Mouse (Mus musculus): ENCODE results near the gene 4930447C04Rik.
A peak's percentile ranks its signal among the peaks of the same experiment; 100 is the strongest.

Gene 4930447C04Rik

DNA sequence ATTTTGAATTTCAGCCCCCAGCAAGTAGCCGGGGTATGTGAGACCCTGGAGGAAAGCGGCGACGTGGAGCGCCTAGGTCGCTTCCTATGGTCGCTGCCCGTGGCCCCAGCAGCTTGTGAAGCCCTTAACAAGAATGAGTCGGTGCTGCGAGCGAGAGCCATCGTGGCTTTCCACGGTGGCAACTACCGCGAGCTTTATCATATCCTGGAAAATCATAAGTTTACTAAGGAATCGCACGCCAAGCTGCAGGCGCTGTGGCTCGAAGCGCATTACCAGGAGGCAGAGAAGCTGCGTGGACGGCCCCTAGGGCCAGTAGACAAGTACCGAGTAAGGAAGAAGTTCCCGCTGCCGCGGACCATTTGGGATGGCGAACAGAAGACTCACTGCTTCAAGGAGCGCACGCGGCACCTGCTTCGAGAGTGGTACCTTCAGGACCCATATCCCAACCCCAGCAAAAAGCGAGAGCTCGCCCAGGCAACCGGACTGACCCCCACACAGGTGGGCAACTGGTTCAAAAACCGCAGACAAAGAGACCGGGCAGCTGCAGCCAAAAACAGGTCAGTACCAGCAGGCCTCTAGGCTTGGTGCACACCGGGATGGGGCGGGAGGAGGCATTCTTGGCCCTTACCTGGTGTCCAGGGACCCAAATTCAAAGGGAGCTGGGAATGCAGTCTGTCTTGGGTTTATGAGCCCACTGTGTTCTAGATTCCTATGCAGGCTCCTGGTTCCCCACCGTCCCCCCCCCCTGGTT, at the start of gene 4930447C04Rik:
4930447C04Rik (minus strand) TSS at position 704 of the 751 bp plus-strand sequence.
- no peak for DNase-seq (ENCODE audit: low read depth)

DNA sequence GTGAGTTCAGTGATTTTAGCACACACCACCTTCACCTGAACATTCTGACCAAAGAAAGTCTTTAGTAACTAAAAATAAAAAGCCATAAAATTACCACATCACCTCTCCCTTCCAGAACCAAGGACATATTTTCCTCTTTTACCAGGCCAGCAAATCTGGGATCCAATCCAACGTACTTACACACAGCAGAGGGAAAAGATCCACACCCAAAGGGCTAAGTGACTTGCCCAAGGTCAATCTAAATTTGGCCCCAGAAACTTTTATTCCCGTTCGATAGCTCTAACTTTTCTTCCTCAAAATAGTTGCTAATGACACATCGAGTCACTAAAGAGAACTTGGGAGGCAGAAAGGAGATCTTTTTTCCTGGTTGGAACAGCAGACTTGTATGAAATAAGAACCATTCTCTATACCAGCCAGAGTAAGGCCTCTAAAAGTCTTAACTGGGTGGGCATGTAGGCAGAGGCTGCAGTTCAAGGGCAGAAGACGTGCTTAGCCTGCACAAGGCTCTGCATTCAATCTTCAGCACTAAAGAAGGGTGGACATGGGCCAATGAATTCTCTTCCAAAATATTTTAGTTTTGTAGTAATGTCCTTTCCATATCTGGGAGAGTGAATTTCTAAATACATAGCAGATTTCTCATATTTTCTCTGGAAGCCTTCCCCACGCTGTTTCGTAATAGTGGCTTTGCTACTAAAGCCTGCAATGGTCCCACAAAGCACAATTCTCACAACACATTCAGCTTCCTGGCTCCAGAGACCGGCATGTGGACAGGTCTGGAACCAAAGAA, 42.7 kb upstream of the 4930447C04Rik start:
- DNase-seq (ENCODE audit: low read depth): no peak

DNA sequence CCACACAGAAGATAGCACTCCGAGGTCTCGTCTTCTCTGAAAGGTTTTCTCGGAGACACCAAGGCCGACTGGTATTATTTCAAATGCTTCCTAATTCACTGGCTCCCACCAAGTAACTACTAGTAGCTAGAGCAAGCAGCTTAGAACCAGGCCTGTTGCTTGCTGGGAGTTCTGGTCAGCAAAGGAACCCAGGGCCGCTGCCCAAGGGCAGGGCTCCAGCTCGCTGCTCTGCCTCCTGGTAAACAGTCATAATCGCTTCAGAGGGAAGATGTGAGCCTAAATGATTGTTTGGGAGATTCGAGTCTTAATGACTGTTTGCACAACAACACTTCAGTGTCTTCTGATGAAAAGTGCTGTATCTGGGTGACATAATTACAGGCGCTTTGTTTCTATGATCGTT, 42.0 kb upstream of the 4930447C04Rik start:
- no peak for DNase-seq (ENCODE audit: low read depth)

DNA sequence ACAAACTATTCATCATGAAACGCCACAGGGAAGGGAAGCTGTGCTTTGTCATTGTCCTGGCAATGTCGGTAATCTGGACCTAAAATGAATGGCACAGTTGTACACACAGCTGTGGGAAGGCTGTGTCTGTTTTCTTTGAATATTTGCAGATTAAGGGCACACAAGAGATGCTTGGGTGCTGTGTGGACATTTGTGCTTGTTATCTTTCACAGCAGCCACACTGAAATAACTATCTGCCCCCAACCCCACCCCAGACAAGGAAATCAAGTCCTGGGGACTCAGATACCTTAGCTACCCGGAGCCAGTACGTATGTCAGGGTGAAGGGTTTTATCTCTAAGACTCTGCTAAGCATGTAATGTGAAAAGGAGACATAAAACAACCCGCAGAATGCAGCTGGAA, 38.7 kb upstream of the 4930447C04Rik start:
- no peak for DNase-seq (ENCODE audit: low read depth)

DNA sequence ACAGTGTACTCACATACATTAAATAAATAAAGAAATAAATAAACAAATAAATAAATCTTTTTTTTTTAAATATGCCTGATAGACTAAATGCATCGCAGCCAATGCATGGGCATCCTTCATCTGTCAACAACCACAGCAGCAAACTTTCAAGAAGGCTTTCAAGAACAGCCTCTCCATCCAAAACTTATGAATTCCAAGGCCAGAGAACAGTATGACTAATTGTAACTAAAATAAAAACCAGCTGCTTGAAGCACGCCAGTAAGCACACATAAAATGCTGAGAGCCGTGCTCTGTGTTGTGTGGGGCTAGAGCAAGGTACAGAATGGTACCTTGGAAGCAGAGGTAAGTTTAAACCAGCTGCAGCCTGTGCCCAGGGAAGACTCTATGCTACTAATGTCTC, 37.3 kb upstream of the 4930447C04Rik start:
- no peak for DNase-seq (ENCODE audit: low read depth)

DNA sequence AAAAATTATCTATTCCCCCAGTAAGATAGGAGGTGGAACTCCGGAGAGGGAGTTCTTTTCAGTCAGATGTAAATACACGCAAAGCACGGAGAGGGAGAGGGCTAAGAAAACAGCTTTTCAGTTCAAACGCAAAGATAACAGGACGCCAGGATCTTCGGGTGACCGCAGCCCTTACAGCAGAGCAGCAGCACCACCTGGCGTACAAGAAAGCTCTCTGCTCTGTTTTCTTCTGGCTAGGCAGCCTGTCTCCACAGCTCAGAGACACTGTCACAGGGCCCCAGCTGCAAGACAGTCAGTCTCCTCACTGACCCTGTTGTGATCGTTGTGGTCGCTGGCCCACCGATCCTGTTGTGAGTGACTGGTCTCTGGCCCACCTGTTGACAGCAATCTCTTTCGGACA, 36.1 kb upstream of the 4930447C04Rik start:
- DNase-seq (ENCODE audit: low read depth): peak; percentile 71

DNA sequence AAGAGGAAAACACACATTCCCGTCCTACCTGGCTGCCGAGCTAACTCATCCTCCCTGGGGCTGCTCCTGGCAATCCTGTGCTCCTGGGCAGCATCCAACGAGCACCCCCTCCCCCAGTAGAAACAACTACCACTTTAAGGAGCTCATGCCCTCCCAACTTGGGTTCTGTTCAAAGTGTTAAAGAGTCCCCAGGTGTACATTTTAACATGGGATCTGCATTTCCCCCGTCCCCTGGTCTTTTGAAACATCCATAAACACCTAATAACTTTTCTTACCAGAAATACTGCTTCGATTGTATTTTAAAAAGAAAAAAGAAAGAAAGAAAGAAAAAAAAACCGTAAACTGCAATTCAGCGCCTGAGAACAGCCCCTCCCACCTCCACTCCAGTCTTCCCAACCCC, 35.6 kb upstream of the 4930447C04Rik start:
- DNase-seq (ENCODE audit: low read depth): no peak

DNA sequence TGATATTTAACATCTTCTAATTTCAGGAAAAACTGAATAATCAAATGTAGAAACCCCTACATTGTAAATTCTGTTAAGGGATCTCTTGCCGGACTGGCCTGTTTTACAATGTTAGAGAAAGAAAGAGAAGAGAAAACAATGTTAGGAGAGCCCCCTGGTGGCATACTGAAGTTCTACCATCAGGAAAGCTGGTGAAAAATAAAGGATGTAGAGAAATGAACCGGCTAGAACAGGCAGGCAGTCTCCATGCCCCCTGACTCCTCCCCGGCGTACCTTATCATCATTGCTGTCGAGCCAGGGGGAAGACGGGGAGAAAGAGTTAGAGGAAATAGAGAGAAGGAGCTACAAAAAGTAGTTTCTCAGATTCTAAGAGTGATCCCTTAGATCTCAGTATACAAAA, 32.6 kb upstream of the 4930447C04Rik start:
- peak; percentile 51 for DNase-seq (ENCODE audit: low read depth)

DNA sequence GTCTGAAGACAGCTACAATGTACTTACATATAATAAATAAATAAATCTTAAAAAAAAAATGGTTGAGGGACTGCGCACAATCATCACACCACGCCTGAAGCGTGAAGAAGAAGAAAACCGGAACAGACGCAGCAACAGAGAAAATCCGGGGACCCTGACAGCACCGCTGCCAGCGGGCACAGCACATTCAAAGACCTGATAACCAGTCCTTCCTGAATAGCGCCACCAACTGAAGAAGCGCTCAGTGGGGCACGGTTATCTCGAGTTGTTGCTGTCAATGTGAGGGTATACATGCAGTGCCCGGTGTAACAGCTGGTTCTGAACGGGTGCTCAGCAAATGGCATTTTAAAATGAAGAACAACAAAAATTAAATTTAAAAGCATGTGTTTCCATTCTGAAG, 30.0 kb upstream of the 4930447C04Rik start:
- no peak for DNase-seq (ENCODE audit: low read depth)

DNA sequence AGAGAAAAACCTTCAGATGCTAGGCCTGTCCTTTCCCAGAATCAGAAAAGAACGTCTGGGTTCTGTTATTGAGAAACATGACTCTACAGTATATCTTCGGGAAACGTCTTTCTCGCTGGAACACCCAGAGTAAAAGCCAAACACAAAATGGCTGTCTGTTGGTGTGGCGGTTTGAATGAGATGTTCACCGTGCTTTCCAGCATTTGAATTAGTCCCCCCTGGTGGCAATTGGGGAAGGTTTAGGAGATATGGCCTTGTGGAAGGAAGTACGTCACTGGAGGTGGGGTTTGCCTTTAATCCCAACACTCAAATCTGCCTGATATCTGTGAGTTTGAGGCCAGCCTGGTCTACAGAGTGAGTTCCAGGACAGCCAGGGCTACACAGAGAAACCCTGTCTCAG, 27.0 kb upstream of the 4930447C04Rik start:
- DNase-seq (ENCODE audit: low read depth): no peak

DNA sequence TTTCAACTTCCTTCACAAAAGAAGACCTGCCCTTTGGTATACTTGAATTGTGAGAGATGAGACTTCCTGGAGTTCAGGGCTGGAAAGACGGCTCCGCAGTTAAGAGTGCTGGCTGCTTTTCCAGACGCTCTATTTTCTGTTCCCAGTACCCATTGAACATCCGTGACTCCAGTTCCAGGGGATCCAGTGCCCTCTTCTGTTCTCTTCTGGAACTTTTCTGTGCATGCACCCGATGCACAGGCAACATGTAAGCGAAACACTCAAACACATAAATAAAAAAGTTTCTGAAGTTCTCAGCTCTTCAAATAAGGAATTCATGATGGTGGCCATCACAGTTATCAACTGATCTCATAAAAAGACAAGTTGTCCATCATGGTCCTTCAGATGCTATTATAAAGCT, 22.2 kb upstream of the 4930447C04Rik start:
- no peak for DNase-seq (ENCODE audit: low read depth)

DNA sequence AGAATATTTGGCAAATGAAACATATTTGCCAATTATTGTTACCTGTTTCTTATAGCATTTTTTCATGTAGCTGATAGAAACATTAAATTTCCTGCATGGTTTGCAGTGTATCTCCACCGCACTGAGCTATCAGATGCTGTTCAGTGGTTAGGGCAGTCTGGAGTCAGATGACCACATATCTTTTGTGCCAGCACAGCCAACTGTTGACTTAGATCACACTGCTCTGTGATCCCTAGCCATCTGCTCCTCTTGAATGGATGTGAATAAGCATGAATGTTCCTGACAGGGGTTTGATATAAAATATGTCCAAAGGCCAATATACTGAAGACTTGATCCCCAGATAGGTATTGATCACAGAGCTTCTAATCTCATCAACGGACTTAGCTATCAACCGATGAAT, 17.9 kb upstream of the 4930447C04Rik start:
- DNase-seq (ENCODE audit: low read depth): no peak

DNA sequence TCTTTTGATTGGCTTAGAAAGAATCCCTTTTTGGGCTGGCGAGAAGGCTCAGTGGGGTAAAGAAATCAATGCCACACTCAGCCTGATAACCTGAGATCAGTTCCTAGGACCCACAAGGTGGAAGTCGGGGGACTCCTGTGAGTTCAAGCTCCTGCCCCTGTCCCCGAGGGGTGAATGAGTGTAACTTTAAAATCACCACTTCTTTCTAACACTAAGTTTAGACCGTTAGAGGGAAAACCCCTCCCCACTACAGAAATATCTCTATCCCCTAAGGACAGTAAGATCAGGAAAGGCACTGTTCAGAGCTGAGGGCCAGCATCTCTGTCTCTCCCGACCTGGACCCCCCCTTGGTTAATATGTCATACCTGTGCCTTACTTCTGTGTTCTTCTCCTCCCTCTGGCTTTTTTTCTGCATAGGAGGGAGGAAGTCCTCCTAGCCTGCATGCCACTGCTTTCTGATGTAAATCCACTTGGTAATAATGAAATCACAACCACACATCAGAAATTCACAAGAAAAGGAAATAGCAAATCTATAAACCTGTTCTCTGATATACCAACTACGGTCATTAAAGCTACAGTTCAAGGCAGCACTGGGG, 17.4 kb upstream of the 4930447C04Rik start:
- DNase-seq (ENCODE audit: low read depth): no peak

DNA sequence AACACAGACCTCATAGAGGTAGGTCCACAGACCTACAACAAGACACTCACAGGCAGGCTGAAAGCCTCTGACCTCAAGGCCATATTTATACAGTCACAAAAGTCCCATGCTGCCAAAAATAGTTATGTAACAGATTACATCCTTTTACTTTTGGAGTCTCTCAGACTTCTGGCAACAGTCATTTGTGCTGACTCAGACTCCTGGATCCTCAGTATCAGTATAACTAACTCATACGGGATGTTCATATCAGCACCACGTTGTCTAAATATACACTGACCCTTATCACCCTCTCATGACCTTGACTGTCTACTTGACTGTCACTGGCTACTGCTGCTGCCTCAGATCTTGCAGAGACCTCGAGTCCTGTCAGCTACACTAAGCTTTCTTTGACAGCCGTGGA, 14.3 kb upstream of the 4930447C04Rik start:
- no peak for DNase-seq (ENCODE audit: low read depth)

DNA sequence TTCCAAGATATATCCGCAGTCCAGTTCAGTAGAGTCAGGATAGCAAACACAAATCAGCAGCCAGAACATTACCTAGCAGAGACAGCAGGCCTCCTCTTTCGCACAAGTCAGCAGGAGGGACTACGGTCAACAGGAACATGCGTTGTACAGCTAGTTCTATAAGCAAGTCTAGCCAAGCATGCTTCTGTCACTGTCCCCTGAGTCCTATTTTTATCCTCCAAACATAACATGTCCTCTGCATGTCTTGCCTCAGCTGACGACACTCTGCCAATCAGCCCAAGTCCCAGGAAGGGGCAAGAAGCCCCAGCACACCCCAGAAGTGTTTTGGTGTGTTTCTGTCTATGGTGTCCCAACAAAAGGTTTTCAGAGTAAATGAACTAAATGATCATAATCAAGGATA, 13.3 kb upstream of the 4930447C04Rik start:
- no peak for DNase-seq (ENCODE audit: low read depth)

DNA sequence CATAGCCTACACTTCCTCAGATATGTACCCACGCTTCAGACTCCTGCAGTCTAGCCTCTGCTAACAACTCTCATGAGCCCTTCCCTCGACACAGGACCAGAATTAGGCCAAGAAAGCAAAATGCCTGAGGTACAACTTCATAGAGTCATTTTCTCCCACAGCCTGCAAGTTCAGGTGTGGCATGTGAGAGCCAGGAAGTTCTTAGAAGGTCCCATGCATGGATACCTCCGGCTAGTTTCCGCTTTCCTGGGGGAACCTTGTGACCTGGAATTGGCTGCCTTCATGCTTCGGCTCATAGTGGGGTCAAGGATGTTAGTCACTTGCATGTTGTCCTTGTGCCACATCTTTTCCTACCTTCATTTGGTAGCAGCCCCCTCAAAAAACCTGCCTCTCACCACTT, 12.5 kb upstream of the 4930447C04Rik start:
- DNase-seq (ENCODE audit: low read depth): no peak

DNA sequence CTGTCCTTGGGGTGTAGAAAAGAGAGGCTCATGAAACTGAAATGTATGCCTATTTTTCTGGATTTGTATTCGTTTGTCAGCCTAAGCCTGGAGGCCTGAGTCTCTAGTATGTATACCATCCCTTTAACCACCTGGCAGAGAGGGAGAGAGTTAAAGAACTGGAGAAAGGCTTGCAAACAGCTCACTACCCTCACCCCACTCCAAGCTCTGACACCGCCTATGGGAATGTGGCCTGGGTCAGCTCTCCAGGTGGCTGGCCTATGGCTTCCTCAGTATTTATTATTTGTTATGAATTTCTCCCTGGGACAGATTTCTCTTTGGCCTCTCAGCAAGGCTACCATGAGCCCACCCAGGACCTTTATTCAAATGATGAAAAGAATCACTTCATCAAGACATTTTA, 6.8 kb upstream of the 4930447C04Rik start:
- no peak for DNase-seq (ENCODE audit: low read depth)

DNA sequence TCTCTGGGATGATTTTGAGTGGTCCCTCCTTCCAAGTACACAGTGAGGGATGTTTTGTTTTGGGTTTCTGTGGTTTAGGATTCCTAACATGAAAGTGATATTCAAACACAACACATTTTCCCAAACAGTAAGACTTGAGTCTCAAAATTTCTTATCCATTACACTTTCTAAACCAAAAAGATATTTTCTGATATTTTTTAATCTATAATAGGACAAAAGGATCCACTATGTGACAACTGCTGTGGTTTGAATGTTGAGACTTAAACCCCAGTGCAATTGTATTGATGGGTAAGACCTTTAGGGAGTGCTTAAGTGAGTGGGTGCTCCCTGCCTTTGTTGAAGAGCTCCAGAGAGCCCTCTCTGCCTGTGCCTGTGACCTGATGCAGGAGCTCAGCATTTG, 6.2 kb upstream of the 4930447C04Rik start:
- DNase-seq (ENCODE audit: low read depth): no peak

DNA sequence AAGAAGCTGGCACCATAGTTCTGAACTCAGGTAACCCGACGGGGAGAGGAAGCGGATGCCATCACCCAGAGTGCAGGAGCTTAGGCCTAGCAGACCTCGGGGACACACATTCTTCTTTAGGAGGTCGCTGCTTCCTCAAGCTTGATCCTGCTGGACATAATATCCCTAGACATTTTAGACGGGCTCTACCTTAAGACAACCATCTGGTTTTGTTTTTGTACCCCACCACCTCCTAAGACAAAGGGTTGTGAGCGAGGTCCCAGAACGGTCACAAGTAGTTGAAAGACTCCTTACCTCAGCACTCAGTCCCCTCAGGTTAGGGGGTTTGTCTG, 5.5 kb upstream of the 4930447C04Rik start:
- DNase-seq (ENCODE audit: low read depth): no peak

DNA sequence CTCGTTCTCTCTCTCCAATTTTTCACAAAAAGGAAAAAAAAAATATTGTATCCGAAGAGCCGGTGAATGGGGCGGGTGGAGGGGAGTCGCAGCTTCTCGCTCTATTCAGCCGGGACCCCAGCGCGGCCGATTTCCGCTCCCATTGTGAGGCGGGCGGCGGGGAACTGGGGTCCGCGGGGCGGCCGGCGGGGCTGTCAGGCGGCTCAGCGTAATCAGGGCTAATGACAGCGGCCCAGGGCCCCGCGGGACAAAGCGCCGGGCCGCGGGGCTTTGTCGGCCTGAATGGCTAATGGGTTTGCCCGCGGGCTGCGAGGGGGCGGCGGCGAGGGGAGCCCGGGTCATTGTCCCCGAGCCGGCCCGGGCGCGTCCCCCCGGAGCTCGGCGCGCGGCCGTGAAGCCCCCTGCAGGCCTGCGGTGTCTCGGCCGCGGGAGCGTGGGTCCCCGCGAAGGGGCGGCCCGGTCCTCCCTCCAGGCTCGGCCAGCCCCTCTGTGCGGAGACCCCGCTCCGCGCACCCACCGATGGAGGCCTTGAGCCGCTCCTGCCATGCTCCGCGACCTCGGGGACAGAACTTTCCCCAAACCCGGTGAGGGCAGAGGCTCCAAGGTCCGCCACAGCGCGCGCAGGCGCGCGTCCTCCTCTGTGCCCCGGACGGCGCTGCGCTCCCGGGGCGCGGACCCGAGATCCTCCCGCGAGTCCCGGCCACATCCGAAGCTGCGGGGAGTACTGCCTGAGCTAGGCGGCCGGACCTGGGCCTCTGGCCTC, 4.9 kb upstream of the 4930447C04Rik start:
- no peak for DNase-seq (ENCODE audit: low read depth)

DNA sequence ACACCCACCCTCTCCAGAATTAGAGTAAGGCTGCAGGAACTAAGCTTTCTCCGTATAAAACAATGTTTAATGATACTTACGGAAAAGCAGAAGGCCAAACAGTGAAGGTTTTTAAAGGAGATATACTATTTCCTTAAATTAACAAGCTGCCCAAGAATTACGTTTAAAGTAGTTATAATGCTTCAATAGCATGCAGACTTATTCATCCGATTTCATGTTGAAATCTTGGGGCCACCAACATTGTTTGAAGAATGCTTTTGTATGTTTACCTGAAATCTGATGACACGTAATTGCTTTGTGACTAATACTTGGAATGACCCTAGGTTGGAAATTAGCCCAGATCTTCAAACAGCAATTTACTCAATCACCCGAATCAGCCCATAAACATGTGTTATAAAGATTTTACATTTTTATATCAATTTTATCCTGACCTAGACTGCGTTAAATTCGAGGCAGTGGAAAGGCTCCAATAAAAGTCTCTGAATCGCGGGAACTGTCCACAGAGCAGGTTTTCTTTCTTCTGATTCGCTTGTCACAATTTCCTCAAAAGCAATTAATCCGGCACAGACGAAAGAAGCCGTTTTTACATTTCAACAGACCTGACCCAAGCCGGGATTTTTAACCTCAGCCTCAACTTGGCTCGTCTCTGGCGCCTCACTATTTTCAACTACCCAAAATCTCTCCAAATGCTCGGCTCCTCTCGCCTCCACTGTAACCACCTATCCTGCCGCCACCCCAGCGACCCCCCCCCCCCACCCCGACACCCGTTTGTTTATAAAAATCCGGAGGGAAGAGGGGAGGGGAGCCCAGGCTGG, 4.0 kb upstream of the 4930447C04Rik start:
- DNase-seq (ENCODE audit: low read depth): no peak

Measured in naive thymus-derived CD4-positive, alpha-beta T cell, adult 2 months (primary cell).